Mouse (Mus musculus) brain, embryonic 14.5 days (tissue): ENCODE measurements around the gene Cars2.

Experiments used
- CTCF ChIP-seq: fragments of 200-500 bp; IDR thresholded peaks from 2 replicates; pipeline ENCODE4 v1.5.1; 2012; ENCODE audit warnings: inconsistent platforms, mild to moderate bottlenecking, moderate library complexity, borderline replicate concordance; ENCODE audit not compliant: insufficient read depth, insufficient read length; ENCODE audit errors: extremely low read depth
- POLR2A ChIP-seq: fragments of 200-500 bp; IDR thresholded peaks from 2 replicates; pipeline ENCODE4 v1.6.1; 2012; ENCODE audit warnings: mild to moderate bottlenecking, inconsistent platforms, borderline replicate concordance; ENCODE audit not compliant: poor library complexity, insufficient read depth, insufficient read length, severe bottlenecking; ENCODE audit errors: extremely low read depth

- no peak for TF ChIP-seq CTCF
- no peak for TF ChIP-seq POLR2A
Measured at GRCm38 (mm10) chr8:11559511-11559910, 8.9 kb upstream of the Cars2 start.
